Comparison of ENCODE assay signal across 11 mouse cellular contexts in genomic region chr7:63956138-63956823, GRCm38 (mm10). TPM values are rescaled to one million over a fixed set of nuclear protein-coding genes. Genes with fewer than 3 reads are reported as not detected.
DNase-seq lines count a peak whose midpoint lies in the region; ATAC-seq and TF ChIP-seq lines count a peak whose summit lies in the region.
"Had no signal": no experiment of that assay in that cellular context is flagged by ENCODE, and none has a peak within 500 bp of the region (broad histone marks: within the 10 kb centered on the region; RNA-seq: fewer than 3 reads in every experiment).

No protein-coding gene starts in this region.

- H3K9me3 ChIP-seq in intestine, embryonic 15.5 days, result no peaks in the 10 kb centered on the region
- H3K9me3 ChIP-seq in intestine, postnatal 0 days (ENCODE audit: control insufficient read depth), result no peaks in the 10 kb centered on the region
- H3K9me3 ChIP-seq in hindbrain, postnatal 0 days (ENCODE audit: low read length), result no peaks in the 10 kb centered on the region
- H3K9me3 ChIP-seq in neural tube, embryonic 11.5 days (ENCODE audit: control insufficient read depth, low read length), result no peaks in the 10 kb centered on the region

- peak; percentile 57; the same call in 1 of the 2 replicates for ATAC-seq in intestine, embryonic 15.5 days
- no peak for ATAC-seq in intestine, postnatal 0 days
- no peak for ATAC-seq in hindbrain, postnatal 0 days
- no peak for ATAC-seq in neural tube, embryonic 11.5 days (ENCODE audit: insufficient read depth, low FRiP score, low TSS enrichment)

- intact Hi-C loops in left cerebral cortex, postnatal 10 days (cut with DNase I), result no loop called here

- 75% methylated on average over 14 of the region's 14 CpGs for WGBS in intestine, embryonic 15.5 days
- 72% methylated on average over 14 of the region's 14 CpGs for WGBS in intestine, postnatal 0 days
- WGBS in hindbrain, postnatal 0 days, result 66% methylated on average over 14 of the region's 14 CpGs
- WGBS in neural tube, embryonic 11.5 days, result 68% methylated on average over 14 of the region's 14 CpGs

- no peak overlapping the region for H3K4me2 ChIP-seq in intestine, embryonic 15.5 days (replicated peaks)
- H3K4me2 ChIP-seq in intestine, postnatal 0 days (replicated peaks; ENCODE audit: low read depth), result no peak overlapping the region
- H3K4me2 ChIP-seq in hindbrain, postnatal 0 days (ENCODE audit: low read depth, low read length), result no peak overlapping the region
- peak overlapping the region; percentile 2; the same call in 1 of the 2 replicates for H3K4me2 ChIP-seq in neural tube, embryonic 11.5 days (ENCODE audit: low read depth)

- TF ChIP-seq POLR2A in cortical plate, adult 2 months (IDR thresholded peaks at IDR 0.05; ENCODE audit: extremely low read depth, insufficient read depth, low read length), result no peak

- no peaks in the 10 kb centered on the region for H3K27me3 ChIP-seq in intestine, embryonic 15.5 days (replicated peaks)
- no peaks in the 10 kb centered on the region for H3K27me3 ChIP-seq in intestine, postnatal 0 days (replicated peaks; ENCODE audit: control insufficient read depth, insufficient read depth, low read length)
- no peaks in the 10 kb centered on the region for H3K27me3 ChIP-seq in hindbrain, postnatal 0 days (ENCODE audit: insufficient read depth, low read length)
- H3K27me3 ChIP-seq in neural tube, embryonic 11.5 days (ENCODE audit: control insufficient read depth, insufficient read depth, low read length), result no peaks in the 10 kb centered on the region

- DNase-seq in hindbrain, postnatal 0 days (ENCODE audit: low spot score), result no peak
- no peak for DNase-seq in neural tube, embryonic 11.5 days (ENCODE audit: low spot score)
- DNase-seq in left cerebral cortex, postnatal 10 days (ENCODE audit: extremely low spot score in 1 of 2, low spot score in 2 of 2), result no peak
- DNase-seq in kidney, adult 8-10 months, result no peak
- no peak for DNase-seq in layer of hippocampus, adult 9-11 months

- no peak overlapping the region for H3K4me3 ChIP-seq in intestine, embryonic 15.5 days (replicated peaks)
- no peak overlapping the region for H3K4me3 ChIP-seq in intestine, postnatal 0 days (ENCODE audit: low read depth, low read length)
- H3K4me3 ChIP-seq in cortical plate, adult 2 months (ENCODE audit: insufficient read depth, low read length), result no peak overlapping the region
- no peak overlapping the region for H3K4me3 ChIP-seq in hindbrain, postnatal 0 days (ENCODE audit: low read length)
- H3K4me3 ChIP-seq in neural tube, embryonic 11.5 days (ENCODE audit: low read depth, low read length), result no peak overlapping the region

- H3K36me3 ChIP-seq in intestine, embryonic 15.5 days, result no peaks in the 10 kb centered on the region
- no peaks in the 10 kb centered on the region for H3K36me3 ChIP-seq in intestine, postnatal 0 days (ENCODE audit: control insufficient read depth, insufficient read depth)
- no peaks in the 10 kb centered on the region for H3K36me3 ChIP-seq in hindbrain, postnatal 0 days (ENCODE audit: insufficient read depth, low read length)
- H3K36me3 ChIP-seq in neural tube, embryonic 11.5 days (ENCODE audit: control insufficient read depth, insufficient read depth, low read length), result no peaks in the 10 kb centered on the region

- no peak overlapping the region for H3K9ac ChIP-seq in intestine, embryonic 15.5 days
- H3K9ac ChIP-seq in intestine, postnatal 0 days (ENCODE audit: low read depth, low read length), result no peak overlapping the region
- no peak overlapping the region for H3K9ac ChIP-seq in hindbrain, postnatal 0 days (replicated peaks; ENCODE audit: low read length)
- 0 out of 2 replicates have a peak overlapping the region, but pooled peaks have one; percentile 11 for H3K9ac ChIP-seq in neural tube, embryonic 11.5 days (ENCODE audit: low read length)

- H3K4me1 ChIP-seq in intestine, embryonic 15.5 days (replicated peaks), result no peaks in the 10 kb centered on the region
- no peaks in the 10 kb centered on the region for H3K4me1 ChIP-seq in intestine, postnatal 0 days (replicated peaks; ENCODE audit: control insufficient read depth, insufficient read depth, low read length)
- peaks cover 12% of the 10 kb centered on the region for H3K4me1 ChIP-seq in cortical plate, adult 2 months (ENCODE audit: control insufficient read depth, insufficient read depth, low read length)
- H3K4me1 ChIP-seq in hindbrain, postnatal 0 days (ENCODE audit: insufficient read depth, low read length), result peaks cover 25% of the 10 kb centered on the region
- peaks cover 17% of the 10 kb centered on the region for H3K4me1 ChIP-seq in neural tube, embryonic 11.5 days (ENCODE audit: control insufficient read depth, insufficient read depth, low read length)

- no peak overlapping the region for H3K27ac ChIP-seq in intestine, embryonic 15.5 days
- no peak overlapping the region for H3K27ac ChIP-seq in intestine, postnatal 0 days (ENCODE audit: low read depth, low read length)
- H3K27ac ChIP-seq in cortical plate, adult 2 months (ENCODE audit: insufficient read depth, low read length), result peak overlapping the region; percentile 40
- peak overlapping the region; percentile 29; the same call in 1 of the 2 replicates for H3K27ac ChIP-seq in hindbrain, postnatal 0 days
- peak overlapping the region; percentile 90 for H3K27ac ChIP-seq in neural tube, embryonic 11.5 days (ENCODE audit: low read depth, low read length)

- no peak for TF ChIP-seq CTCF in intestine, postnatal 0 days (IDR thresholded peaks at IDR 0.05; ENCODE audit: low read depth)
- TF ChIP-seq CTCF in cortical plate, adult 2 months (IDR thresholded peaks at IDR 0.05; ENCODE audit: extremely low read depth, insufficient read depth, low read length), result no peak
- TF ChIP-seq CTCF in hindbrain, postnatal 0 days (IDR thresholded peaks at IDR 0.05; ENCODE audit: low read depth), result no peak

RNA-seq across cellular contexts. Expression of gene Klf13, which starts 17.6 kb away (rescaled TPM):
- 25.9 and 26.7 TPM in 2 replicates for polyA plus RNA-seq in intestine, embryonic 15.5 days (2015; fragmentation: Nextera tagmentation; extraction: Ambion mirVana)
- 19.3 and 24.5 TPM in 2 replicates for polyA plus RNA-seq in intestine, postnatal 0 days (2015; fragmentation: Nextera tagmentation; extraction: Ambion mirVana)
- polyA plus RNA-seq in cortical plate, adult 2 months (2012; rRNA removed), result 59.6 and 64.2 TPM in 2 replicates
- total RNA-seq in hindbrain, postnatal 0 days (2014; rRNA removed), result 30.7 and 34.0 TPM in 2 replicates
- 26.9 and 28.0 TPM in 2 replicates for polyA plus RNA-seq in hindbrain, postnatal 0 days (2015; fragmentation: Nextera tagmentation; extraction: Ambion mirVana)
- 31.6 and 33.8 TPM in 2 replicates for polyA plus RNA-seq in neural tube, embryonic 11.5 days (2014; fragmentation: Nextera tagmentation; extraction: Ambion mirVana)
- 100 to 1,000 TPM; 148 to 154 TPM for total RNA-seq in left cerebral cortex, postnatal 10 days (2021)

RNA-seq across cellular contexts. Expression of gene E030018B13Rik, which starts 39.6 kb away (rescaled TPM):
- polyA plus RNA-seq in intestine, embryonic 15.5 days (2015; fragmentation: Nextera tagmentation; extraction: Ambion mirVana), result not detected in 2 replicates
- not detected in 2 replicates for polyA plus RNA-seq in intestine, postnatal 0 days (2015; fragmentation: Nextera tagmentation; extraction: Ambion mirVana)
- not detected in 2 replicates for polyA plus RNA-seq in cortical plate, adult 2 months (2012; rRNA removed)
- not detected in 2 replicates for total RNA-seq in hindbrain, postnatal 0 days (2014; rRNA removed)
- polyA plus RNA-seq in hindbrain, postnatal 0 days (2015; fragmentation: Nextera tagmentation; extraction: Ambion mirVana), result not detected in 2 replicates
- polyA plus RNA-seq in neural tube, embryonic 11.5 days (2014; fragmentation: Nextera tagmentation; extraction: Ambion mirVana), result not detected in 2 replicates
- total RNA-seq in left cerebral cortex, postnatal 10 days (2021), result not detected
- total RNA-seq: layer of hippocampus, adult 18-20 months; monocyte, adult 5-6 weeks had no signal
- polyA plus RNA-seq: spleen, adult 2 months had no signal

Comparison
In these comparisons a context has a peak if more than half of its experiments do, and no peak if none do; other contexts are left out.
1. H3K27ac ChIP-seq: peak in cortical plate, adult 2 months (single experiment), hindbrain, postnatal 0 days (single experiment) and neural tube, embryonic 11.5 days (single experiment); none in intestine, embryonic 15.5 days (single experiment) and intestine, postnatal 0 days (single experiment).